Mouse (Mus musculus): ENCODE data around the gene Rassf4. TPM values are rescaled to one million over a fixed set of nuclear protein-coding genes. Genes with fewer than 3 reads are reported as not detected.

Gene Rassf4
- total and polyA plus RNA-seq, 3 experiments = 17.3 to 69.0 (median 32.3) TPM

DNA sequence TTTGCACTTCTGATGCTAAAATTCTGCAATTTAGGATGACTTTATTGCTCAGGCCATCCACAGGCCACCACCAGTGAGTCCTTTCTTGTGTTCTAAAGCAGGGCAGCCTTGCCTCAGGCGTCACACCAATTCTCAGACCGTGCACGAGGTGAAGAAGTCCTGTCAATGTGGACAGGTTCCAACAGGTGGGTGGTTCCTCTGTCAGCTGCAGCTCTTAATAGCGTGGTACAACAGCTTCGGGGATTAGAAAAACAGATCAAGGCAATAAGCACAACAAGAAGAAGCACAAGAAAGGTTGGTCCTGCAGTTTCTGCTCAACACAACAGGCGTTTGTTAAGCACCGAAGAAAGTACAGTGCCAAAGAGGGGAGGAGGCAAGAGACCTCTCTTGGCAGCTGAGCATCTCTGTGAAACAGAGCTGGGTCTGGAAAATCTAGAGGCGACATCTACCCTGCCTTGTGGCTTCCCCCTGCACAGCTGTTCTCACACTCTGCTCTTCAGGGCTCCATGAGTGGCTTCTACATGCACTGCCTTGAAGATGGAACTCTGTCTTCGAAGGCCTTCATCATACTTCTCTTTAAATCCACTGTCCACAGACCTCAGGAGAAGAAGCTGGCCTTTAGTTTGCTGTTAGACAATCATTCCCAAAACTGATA lies 37.0 kb downstream of the Rassf4 start:
- Histone ChIP-seq H3K27me3 (replicated peaks) (no peaks in the 10 kb centered on the region), H3K9me3 (replicated peaks; ENCODE audit: low read length) (no peaks in the 10 kb centered on the region), H3K27ac (ENCODE audit: insufficient read depth, low read depth) (no peak overlapping the region), H3K4me2 (ENCODE audit: insufficient read depth, low read depth, poor library complexity, severe bottlenecking) (no peak overlapping the region), H3K9ac (ENCODE audit: insufficient read depth, low read depth) (no peak overlapping the region), H3K4me3 (replicated peaks in 1 of 3; ENCODE audit: low read depth in 2 of 3, low read length in 2 of 3, poor library complexity in 1 of 3) (no peak overlapping the region), H3K79me2 (replicated peaks; ENCODE audit: control insufficient read depth, extremely low read depth, insufficient read depth, poor library complexity, severe bottlenecking) (no peaks in the 10 kb centered on the region), H3K36me3 (replicated peaks in 1 of 2; ENCODE audit: control insufficient read depth in 1 of 2, insufficient read depth in 1 of 2, low read length in 1 of 2) (peaks cover 76 to 92% of the 10 kb centered on the region in 2 experiments), H3K4me1 (ENCODE audit: control insufficient read depth in 1 of 2, insufficient read depth in 2 of 2) (peaks cover 0 to 4% of the 10 kb centered on the region in 2 experiments; a peak in 1 of 4 replicates)
- DNase-seq (ENCODE audit: extremely low read depth) = no peak
- TF ChIP-seq TBP (conservative IDR thresholded peaks at IDR 0.05; ENCODE audit: low read depth, low read length) = no peak
- no peak for TF ChIP-seq GABPA (IDR thresholded peaks at IDR 0.05; ENCODE audit: insufficient replicate concordance, low read depth, low read length)
- TF ChIP-seq ZC3H11A (IDR thresholded peaks at IDR 0.05; ENCODE audit: low read depth, low read length) = no peak
- no peak for TF ChIP-seq JUND (conservative IDR thresholded peaks at IDR 0.05; ENCODE audit: low read depth, low read length)
- no peak for TF ChIP-seq CHD2 (IDR thresholded peaks at IDR 0.05; ENCODE audit: low read length)
- TF ChIP-seq TCF12 (IDR thresholded peaks at IDR 0.05; ENCODE audit: low read depth, low read length) = no peak
- TF ChIP-seq MYC (IDR thresholded peaks at IDR 0.05; ENCODE audit: low read depth, low read length) = no peak
- no peak for TF ChIP-seq MAFK (IDR thresholded peaks at IDR 0.05; ENCODE audit: insufficient replicate concordance, low read length)
- no peak for TF ChIP-seq NRF1 (IDR thresholded peaks at IDR 0.05; ENCODE audit: low read depth, low read length)
- no peak for TF ChIP-seq ZNF384 (IDR thresholded peaks at IDR 0.05; ENCODE audit: low read depth, low read length)
- TF ChIP-seq HCFC1 (IDR thresholded peaks at IDR 0.05; ENCODE audit: low read depth, low read length) = no peak
- TF ChIP-seq SMC3 (IDR thresholded peaks at IDR 0.05; ENCODE audit: low read depth, low read length) = no peak
- TF ChIP-seq POLR2AphosphoS2 (IDR thresholded peaks at IDR 0.05; ENCODE audit: low read depth, low read length) = no peak
- in situ Hi-C loops (cut with MboI; ENCODE audit: low pct_ligation_motif_present, low pct_unique_long_range_greater_than_20kb, low sequenced_read_pairs) (no loop called here), dilution Hi-C loops (cut with MboI; ENCODE audit: extremely low pct_ligation_motif_present, extremely low pct_unique_long_range_greater_than_20kb, low sequenced_read_pairs) (no loop called here)

GRCm38 (mm10) chr6:116635251-116636180 lies 38.2 kb downstream of the Rassf4 start:
- H3K27ac ChIP-seq (ENCODE audit: insufficient read depth, low read depth) = no peak overlapping the region
- dilution Hi-C loops (cut with MboI; ENCODE audit: extremely low pct_ligation_motif_present, extremely low pct_unique_long_range_greater_than_20kb, low sequenced_read_pairs) (no loop called here), in situ Hi-C loops (cut with MboI; ENCODE audit: low pct_ligation_motif_present, low pct_unique_long_range_greater_than_20kb, low sequenced_read_pairs) (no loop called here)
- peaks cover 0 to 15% of the 10 kb centered on the region in 2 experiments; a peak in 2 of 4 replicates for H3K4me1 ChIP-seq (ENCODE audit: control insufficient read depth in 1 of 2, insufficient read depth in 2 of 2)
- peaks cover 64 to 80% of the 10 kb centered on the region in 2 experiments for H3K36me3 ChIP-seq (replicated peaks in 1 of 2; ENCODE audit: control insufficient read depth in 1 of 2, insufficient read depth in 1 of 2, low read length in 1 of 2)
- no peaks in the 10 kb centered on the region for H3K9me3 ChIP-seq (replicated peaks; ENCODE audit: low read length)
- H3K9ac ChIP-seq (ENCODE audit: insufficient read depth, low read depth) = no peak overlapping the region
- TF ChIP-seq GABPA (IDR thresholded peaks at IDR 0.05; ENCODE audit: insufficient replicate concordance, low read depth, low read length) (no peak), ELF1 (IDR thresholded peaks at IDR 0.05; ENCODE audit: low read depth, low read length) (no peak), POLR2AphosphoS2 (IDR thresholded peaks at IDR 0.05; ENCODE audit: low read depth, low read length) (no peak), E2F4 (IDR thresholded peaks at IDR 0.05; ENCODE audit: insufficient replicate concordance, low read depth, low read length) (no peak)
- H3K79me2 ChIP-seq (replicated peaks; ENCODE audit: control insufficient read depth, extremely low read depth, insufficient read depth, poor library complexity, severe bottlenecking) = no peaks in the 10 kb centered on the region
- DNase-seq (ENCODE audit: extremely low read depth) = no peak
- no peak overlapping the region for H3K4me3 ChIP-seq (replicated peaks in 1 of 3; ENCODE audit: low read depth in 2 of 3, low read length in 2 of 3, poor library complexity in 1 of 3)
- H3K4me2 ChIP-seq (ENCODE audit: insufficient read depth, low read depth, poor library complexity, severe bottlenecking) = no peak overlapping the region
- no peaks in the 10 kb centered on the region for H3K27me3 ChIP-seq (replicated peaks)

Data from CH12.LX (cell line).